Mouse (Mus musculus): ENCODE results near the gene Spc24.

GRCm38 (mm10) chr9:21760155-21761088 is at the start of gene Spc24:
- TF ChIP-seq CTCF (IDR thresholded peaks at IDR 0.05) (peak; percentile 63), POLR2A (IDR thresholded peaks at IDR 0.05; ENCODE audit: insufficient read depth, low read depth, low read length) (peak; percentile 51)

Data from heart, adult 2 months (tissue).